Mouse (Mus musculus): ENCODE measurements around the gene Lrp10. TPM values are rescaled to one million over a fixed set of nuclear protein-coding genes. Genes with fewer than 3 reads are reported as not detected.

Gene Lrp10
- polyA plus RNA-seq (2014; fragmentation: Nextera tagmentation; extraction: Ambion mirVana), result 18.9 and 19.6 TPM in 2 replicates

- ATAC-seq (ENCODE audit: insufficient number of reproducible peaks, low FRiP score, low TSS enrichment, low read depth) (peak; percentile 71), DNase-seq (ENCODE audit: low spot score) (peak; percentile 89)
- WGBS, result under 1% methylated on average over 28 of the region's 35 CpGs
- peak within 1 kb of the TSS; percentile 91 for H3K4me2 ChIP-seq (ENCODE audit: low read depth, severe bottlenecking)
- peak within 1 kb of the TSS; percentile 82 for H3K4me3 ChIP-seq (ENCODE audit: low read depth, low read length)
- peaks cover 6% of the 10 kb centered on the region for H3K36me3 ChIP-seq (ENCODE audit: control insufficient read depth, insufficient read depth, low read length)
- H3K9ac ChIP-seq (ENCODE audit: low read length), result peak within 1 kb of the TSS; percentile 70
- H3K27me3 ChIP-seq (ENCODE audit: control insufficient read depth, insufficient read depth, low read length), result no peaks in the 10 kb centered on the region
- no peaks in the 10 kb centered on the region; the same call in 1 of the 2 replicates for H3K4me1 ChIP-seq (ENCODE audit: control insufficient read depth, insufficient read depth, low read length)
- no peaks in the 10 kb centered on the region for H3K9me3 ChIP-seq (ENCODE audit: control insufficient read depth, low read length)
- H3K27ac ChIP-seq (replicated peaks; ENCODE audit: low read depth, low read length), result peak within 1 kb of the TSS; percentile 52; the same call in 1 of the 2 replicates
Observed at GRCm38 (mm10) chr14:54463959-54464292, at the start of gene Lrp10. TSS of gene Lrp10 (plus strand) at chr14:54464137.

DNA sequence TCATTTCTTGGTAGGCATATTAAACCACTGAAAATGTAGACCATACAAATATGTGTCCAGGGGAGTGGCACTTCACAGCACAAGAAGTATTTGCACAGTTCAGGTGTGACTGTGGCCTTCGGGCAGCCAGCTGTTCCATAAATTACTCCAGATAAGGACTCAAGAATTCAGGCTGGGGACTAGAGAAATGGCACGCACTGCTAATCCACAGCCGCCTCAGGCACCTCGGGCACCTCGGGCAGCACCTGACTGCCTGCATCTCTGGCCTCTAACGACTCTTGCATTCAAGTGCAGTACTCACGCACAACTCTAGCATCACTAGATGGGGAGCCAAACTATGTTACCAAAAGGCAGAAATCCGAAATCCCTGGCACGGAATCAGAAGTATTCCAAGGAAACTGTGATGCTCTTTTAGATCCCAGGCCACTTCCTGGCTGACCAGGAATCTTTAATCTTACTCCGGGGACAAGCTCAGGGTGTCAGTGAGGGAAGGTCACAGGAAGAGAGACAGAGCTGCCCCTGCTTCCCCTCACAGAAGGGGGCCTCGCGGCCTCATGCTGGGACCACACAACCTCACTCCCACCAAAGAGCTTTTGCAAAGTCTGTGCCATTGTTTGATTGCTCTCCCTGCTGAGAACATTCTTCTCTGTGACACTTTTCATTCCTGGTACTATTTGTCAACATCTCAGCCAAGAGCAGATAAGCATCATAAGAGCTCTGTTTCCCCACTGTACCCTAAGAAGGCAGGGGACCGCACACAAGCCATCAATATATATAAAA, 48.5 kb upstream of the Lrp10 start:
- Histone ChIP-seq H3K36me3 (ENCODE audit: control insufficient read depth, insufficient read depth, low read length) (no peaks in the 10 kb centered on the region; the same call in 1 of the 2 replicates), H3K27ac (replicated peaks; ENCODE audit: low read depth, low read length) (no peak overlapping the region), H3K9ac (ENCODE audit: low read length) (no peak overlapping the region), H3K4me3 (ENCODE audit: low read depth, low read length) (no peak overlapping the region), H3K4me1 (ENCODE audit: control insufficient read depth, insufficient read depth, low read length) (peaks cover 18% of the 10 kb centered on the region), H3K4me2 (ENCODE audit: low read depth, severe bottlenecking) (no peak overlapping the region), H3K9me3 (ENCODE audit: control insufficient read depth, low read length) (no peaks in the 10 kb centered on the region), H3K27me3 (ENCODE audit: control insufficient read depth, insufficient read depth, low read length) (0 out of 2 replicates have a peak, but pooled peaks cover 2% of the 10 kb centered on the region)
- no peak for DNase-seq (ENCODE audit: low spot score)
- WGBS, result 8% methylated on average over 13 of the region's 13 CpGs
- ATAC-seq (ENCODE audit: insufficient number of reproducible peaks, low FRiP score, low TSS enrichment, low read depth), result no peak

GRCm38 (mm10) chr14:54416229-54416775, 47.6 kb upstream of the Lrp10 start:
- WGBS, result 41% methylated on average over 5 of the region's 5 CpGs
- Histone ChIP-seq H3K4me3 (ENCODE audit: low read depth, low read length) (no peak overlapping the region), H3K27me3 (ENCODE audit: control insufficient read depth, insufficient read depth, low read length) (0 out of 2 replicates have a peak, but pooled peaks cover 2% of the 10 kb centered on the region), H3K4me1 (ENCODE audit: control insufficient read depth, insufficient read depth, low read length) (peaks cover 18% of the 10 kb centered on the region), H3K36me3 (ENCODE audit: control insufficient read depth, insufficient read depth, low read length) (no peaks in the 10 kb centered on the region; the same call in 1 of the 2 replicates), H3K4me2 (ENCODE audit: low read depth, severe bottlenecking) (no peak overlapping the region), H3K27ac (replicated peaks; ENCODE audit: low read depth, low read length) (no peak overlapping the region), H3K9ac (ENCODE audit: low read length) (no peak overlapping the region), H3K9me3 (ENCODE audit: control insufficient read depth, low read length) (no peaks in the 10 kb centered on the region)
- ATAC-seq (ENCODE audit: insufficient number of reproducible peaks, low FRiP score, low TSS enrichment, low read depth) (no peak), DNase-seq (ENCODE audit: low spot score) (no peak)

GRCm38 (mm10) chr14:54416830-54417229, 47.1 kb upstream of the Lrp10 start:
- Histone ChIP-seq H3K4me2 (ENCODE audit: low read depth, severe bottlenecking) (no peak overlapping the region), H3K36me3 (ENCODE audit: control insufficient read depth, insufficient read depth, low read length) (no peaks in the 10 kb centered on the region; the same call in 1 of the 2 replicates), H3K4me3 (ENCODE audit: low read depth, low read length) (no peak overlapping the region), H3K4me1 (ENCODE audit: control insufficient read depth, insufficient read depth, low read length) (peaks cover 18% of the 10 kb centered on the region), H3K9me3 (ENCODE audit: control insufficient read depth, low read length) (no peaks in the 10 kb centered on the region), H3K27ac (replicated peaks; ENCODE audit: low read depth, low read length) (no peak overlapping the region), H3K9ac (ENCODE audit: low read length) (no peak overlapping the region), H3K27me3 (ENCODE audit: control insufficient read depth, insufficient read depth, low read length) (0 out of 2 replicates have a peak, but pooled peaks cover 2% of the 10 kb centered on the region)
- DNase-seq (ENCODE audit: low spot score) (no peak), ATAC-seq (ENCODE audit: insufficient number of reproducible peaks, low FRiP score, low TSS enrichment, low read depth) (no peak)
- 77% methylated on average over 4 of the region's 4 CpGs for WGBS

GRCm38 (mm10) chr14:54417623-54418081, 46.3 kb upstream of the Lrp10 start, which contains the start of gene Slc7a7:
TSS of gene Slc7a7 (minus strand) at chr14:54417780.
- Histone ChIP-seq H3K27me3 (ENCODE audit: control insufficient read depth, insufficient read depth, low read length) (0 out of 2 replicates have a peak, but pooled peaks cover 2% of the 10 kb centered on the region), H3K4me1 (ENCODE audit: control insufficient read depth, insufficient read depth, low read length) (peaks cover 18% of the 10 kb centered on the region), H3K9me3 (ENCODE audit: control insufficient read depth, low read length) (no peaks in the 10 kb centered on the region), H3K36me3 (ENCODE audit: control insufficient read depth, insufficient read depth, low read length) (no peaks in the 10 kb centered on the region; the same call in 1 of the 2 replicates), H3K27ac (replicated peaks; ENCODE audit: low read depth, low read length) (no peak within 1 kb of the TSS), H3K4me2 (ENCODE audit: low read depth, severe bottlenecking) (peak within 1 kb of the TSS; percentile 20; the same call in 1 of the 2 replicates), H3K9ac (ENCODE audit: low read length) (no peak within 1 kb of the TSS), H3K4me3 (ENCODE audit: low read depth, low read length) (no peak within 1 kb of the TSS)
- ATAC-seq (ENCODE audit: insufficient number of reproducible peaks, low FRiP score, low TSS enrichment, low read depth) (no peak), DNase-seq (ENCODE audit: low spot score) (peak; percentile 56)
- WGBS, result 8% methylated on average over 19 of the region's 19 CpGs

GRCm38 (mm10) chr14:54421014-54421413, 42.9 kb upstream of the Lrp10 start:
- DNase-seq (ENCODE audit: low spot score) (peak; percentile 58), ATAC-seq (ENCODE audit: insufficient number of reproducible peaks, low FRiP score, low TSS enrichment, low read depth) (peak; percentile 75; the same call in 1 of the 2 replicates)
- Histone ChIP-seq H3K9me3 (ENCODE audit: control insufficient read depth, low read length) (no peaks in the 10 kb centered on the region), H3K4me1 (ENCODE audit: control insufficient read depth, insufficient read depth, low read length) (no peaks in the 10 kb centered on the region), H3K4me3 (ENCODE audit: low read depth, low read length) (no peak overlapping the region), H3K27me3 (ENCODE audit: control insufficient read depth, insufficient read depth, low read length) (0 out of 2 replicates have a peak, but pooled peaks cover 2% of the 10 kb centered on the region), H3K27ac (replicated peaks; ENCODE audit: low read depth, low read length) (no peak overlapping the region), H3K36me3 (ENCODE audit: control insufficient read depth, insufficient read depth, low read length) (no peaks in the 10 kb centered on the region; the same call in 1 of the 2 replicates), H3K9ac (ENCODE audit: low read length) (no peak overlapping the region), H3K4me2 (ENCODE audit: low read depth, severe bottlenecking) (no peak overlapping the region)
- WGBS, result 35% methylated on average over 2 of the region's 2 CpGs

DNA sequence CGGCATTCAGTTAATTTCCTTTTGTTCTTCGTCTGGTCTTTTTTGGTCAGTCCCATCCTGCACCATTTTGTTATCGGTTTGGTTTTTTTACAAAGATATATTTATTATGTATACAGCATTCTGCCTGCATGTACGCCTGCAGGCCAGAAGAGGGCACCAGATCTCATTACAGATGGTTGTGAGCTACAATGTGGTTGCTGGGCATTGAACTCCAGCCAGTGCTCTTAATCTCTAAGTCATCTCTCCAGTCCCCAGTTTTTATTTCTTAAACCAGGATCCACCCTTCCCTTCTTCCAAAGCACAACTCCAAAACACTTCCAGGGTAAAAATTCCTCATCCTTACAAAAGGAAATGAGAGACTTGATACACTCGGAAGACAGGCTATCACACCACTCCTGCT, 40.5 kb upstream of the Lrp10 start:
- Histone ChIP-seq H3K4me1 (ENCODE audit: control insufficient read depth, insufficient read depth, low read length) (no peaks in the 10 kb centered on the region), H3K9me3 (ENCODE audit: control insufficient read depth, low read length) (no peaks in the 10 kb centered on the region), H3K9ac (ENCODE audit: low read length) (no peak overlapping the region), H3K36me3 (ENCODE audit: control insufficient read depth, insufficient read depth, low read length) (no peaks in the 10 kb centered on the region; the same call in 1 of the 2 replicates), H3K4me2 (ENCODE audit: low read depth, severe bottlenecking) (no peak overlapping the region), H3K4me3 (ENCODE audit: low read depth, low read length) (no peak overlapping the region), H3K27ac (replicated peaks; ENCODE audit: low read depth, low read length) (no peak overlapping the region), H3K27me3 (ENCODE audit: control insufficient read depth, insufficient read depth, low read length) (no peaks in the 10 kb centered on the region)
- DNase-seq (ENCODE audit: low spot score), result no peak
- 64% methylated on average over 5 of the region's 5 CpGs for WGBS
- no peak for ATAC-seq (ENCODE audit: insufficient number of reproducible peaks, low FRiP score, low TSS enrichment, low read depth)

- Histone ChIP-seq H3K4me2 (ENCODE audit: low read depth, severe bottlenecking) (no peak overlapping the region), H3K27me3 (ENCODE audit: control insufficient read depth, insufficient read depth, low read length) (no peaks in the 10 kb centered on the region), H3K9ac (ENCODE audit: low read length) (no peak overlapping the region), H3K4me3 (ENCODE audit: low read depth, low read length) (no peak overlapping the region), H3K36me3 (ENCODE audit: control insufficient read depth, insufficient read depth, low read length) (no peaks in the 10 kb centered on the region; the same call in 1 of the 2 replicates), H3K9me3 (ENCODE audit: control insufficient read depth, low read length) (no peaks in the 10 kb centered on the region), H3K27ac (replicated peaks; ENCODE audit: low read depth, low read length) (no peak overlapping the region), H3K4me1 (ENCODE audit: control insufficient read depth, insufficient read depth, low read length) (no peaks in the 10 kb centered on the region)
- DNase-seq (ENCODE audit: low spot score) (no peak), ATAC-seq (ENCODE audit: insufficient number of reproducible peaks, low FRiP score, low TSS enrichment, low read depth) (no peak)
- 91% methylated on average over 1 of the region's 1 CpGs for WGBS
Observed at GRCm38 (mm10) chr14:54424634-54425033, 39.3 kb upstream of the Lrp10 start.

All from limb, embryonic 11.5 days (tissue).